Mouse (Mus musculus) common myeloid progenitor, adult 5-6 weeks (primary cell): ENCODE data around the gene Cux2. TPM values are rescaled to one million over a fixed set of nuclear protein-coding genes. Genes with fewer than 3 reads are reported as not detected.

Experiments used
- ATAC-seq: replicated peaks from 2 replicates; pipeline ENCODE4 v1.8.0; 2016; ENCODE audit warnings: low read depth, mild to moderate bottlenecking, moderate TSS enrichment, inconsistent platforms; ENCODE audit not compliant: poor library complexity, severe bottlenecking
- total RNA-seq: library from RNA; stranded (forward); fragments of 200-1000, 187-1606 nt; gene quantifications from 2 replicates; pipeline ENCODE4 v1.2.3, GENCODE M21; 2017

Cux2 gene
- total RNA-seq, 1 experiment from 2014 or later: not detected

DNA sequence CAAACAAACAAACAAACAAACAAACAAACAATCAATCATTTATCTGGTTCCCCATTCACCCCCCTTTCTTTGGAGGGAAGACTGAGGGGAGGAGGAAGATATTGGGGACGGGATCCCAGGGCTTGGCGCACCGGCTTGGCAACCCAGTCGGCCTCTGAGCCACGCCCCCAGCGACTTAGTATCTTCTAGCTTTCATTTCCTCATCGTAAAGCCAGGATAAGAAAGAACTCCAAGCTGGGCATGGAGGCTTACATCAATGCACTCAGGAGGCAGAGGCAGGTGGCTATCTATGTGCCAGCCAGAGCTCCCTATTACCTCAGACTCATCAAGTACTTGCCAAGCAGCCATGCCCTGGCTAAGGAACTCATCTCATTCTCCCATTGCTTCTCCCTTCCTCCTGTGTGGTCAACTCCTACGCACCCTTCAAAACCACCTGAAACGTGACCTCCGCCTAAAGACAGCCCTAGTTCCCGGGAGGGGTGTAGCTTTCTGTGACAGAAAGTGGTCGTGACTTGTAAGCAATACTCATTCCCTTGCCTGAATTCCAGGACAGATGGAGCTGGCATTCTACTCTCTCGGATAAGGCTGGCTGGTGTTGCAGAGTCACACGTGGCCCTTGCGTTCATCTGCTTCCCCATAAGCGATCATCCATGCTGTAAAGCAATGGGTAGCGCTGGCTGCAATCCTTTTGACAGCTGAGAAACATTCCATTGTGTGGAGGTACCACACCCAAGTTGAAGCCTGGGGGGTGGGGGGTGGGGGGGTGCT lies 206.6 kb downstream of the Cux2 start:
- ATAC-seq: peak; percentile 7; the same call in 1 of the 2 replicates

DNA sequence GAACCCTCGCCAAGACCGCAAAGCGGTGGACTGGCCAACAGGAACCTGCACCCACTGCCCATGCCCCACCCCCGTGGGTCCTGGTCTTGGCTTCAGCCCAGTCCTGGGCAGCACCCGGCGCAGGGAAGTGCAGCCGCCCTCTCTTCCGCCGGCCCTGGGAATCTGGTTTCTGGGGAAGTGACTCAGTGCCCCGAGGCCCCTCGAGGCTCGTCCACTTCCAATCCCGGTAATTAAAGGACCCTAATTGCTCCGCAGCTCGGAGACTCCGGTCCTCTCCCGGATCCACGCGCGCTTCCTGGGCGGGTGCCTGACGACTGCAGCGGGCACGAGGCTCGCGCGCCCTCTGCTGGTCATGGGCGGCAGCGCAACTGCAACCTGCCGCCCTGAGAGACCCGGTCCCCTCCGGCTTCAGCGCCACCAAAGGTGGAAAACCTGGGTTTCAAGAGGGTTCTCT lies 207.2 kb downstream of the Cux2 start:
- peak; percentile 51 for ATAC-seq

- ATAC-seq: no peak
Measured at GRCm38 (mm10) chr5:121841973-121842372, 207.9 kb downstream of the Cux2 start.

DNA sequence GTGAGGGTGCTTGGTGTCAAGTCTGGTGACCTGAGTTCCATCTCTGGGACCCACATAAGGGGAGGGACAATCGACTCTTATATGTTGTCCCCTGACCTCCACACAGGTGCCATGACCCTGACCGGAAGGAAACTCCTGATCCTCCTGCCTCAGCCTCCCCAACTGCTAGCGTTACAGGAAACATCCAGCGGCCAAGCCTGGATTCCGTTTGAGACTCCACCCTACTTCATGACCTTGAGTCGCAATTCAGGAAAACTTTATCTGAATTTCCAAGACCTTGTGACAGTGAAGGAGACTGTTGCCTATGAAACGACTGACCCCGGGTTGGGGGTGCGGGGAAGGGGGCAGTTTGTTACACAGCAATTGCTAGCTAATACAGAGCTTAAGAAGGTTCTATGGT lies 208.4 kb downstream of the Cux2 start:
- no peak for ATAC-seq

GRCm38 (mm10) chr5:121839128-121839473 lies 210.8 kb downstream of the Cux2 start:
- ATAC-seq: no peak

DNA sequence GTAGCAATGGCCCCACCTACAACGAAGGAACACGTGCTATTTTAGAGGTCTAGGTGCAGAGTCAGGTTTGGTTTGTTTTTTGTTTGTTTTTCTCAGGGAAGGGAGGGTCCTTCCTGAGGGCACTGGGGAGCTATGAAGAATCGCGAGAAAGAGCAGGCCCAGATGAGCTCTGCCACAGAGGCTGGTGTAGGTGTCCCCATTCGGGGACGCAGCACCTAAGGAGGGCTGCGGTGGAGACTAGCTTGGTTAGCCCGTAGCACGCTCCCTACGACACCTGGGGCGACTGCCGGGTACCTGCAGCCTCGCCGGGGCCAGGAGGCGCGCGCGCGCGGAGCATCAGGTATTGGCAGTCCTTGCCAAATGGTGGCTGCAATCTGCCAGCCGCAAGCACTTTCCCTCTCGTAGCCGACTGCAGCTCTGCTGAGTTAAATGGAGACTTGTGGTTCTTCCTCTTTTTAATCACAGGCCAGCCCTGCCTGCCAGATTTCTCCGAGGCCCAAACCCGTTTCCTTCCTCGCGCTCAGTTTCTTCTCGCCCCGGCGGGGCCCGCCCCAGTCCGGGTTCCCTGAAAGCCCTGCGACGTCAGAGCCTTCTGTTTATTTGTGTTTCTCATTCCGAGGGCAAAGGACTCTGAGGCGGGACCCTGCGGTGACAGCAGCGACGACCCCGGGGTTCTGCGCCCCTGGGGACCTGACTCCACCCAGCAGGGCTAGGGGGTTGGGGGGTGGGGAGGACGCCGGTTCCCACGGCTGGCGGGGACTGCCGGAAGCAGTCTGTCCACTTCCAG lies 211.4 kb downstream of the Cux2 start:
- ATAC-seq: peak; percentile 36

DNA sequence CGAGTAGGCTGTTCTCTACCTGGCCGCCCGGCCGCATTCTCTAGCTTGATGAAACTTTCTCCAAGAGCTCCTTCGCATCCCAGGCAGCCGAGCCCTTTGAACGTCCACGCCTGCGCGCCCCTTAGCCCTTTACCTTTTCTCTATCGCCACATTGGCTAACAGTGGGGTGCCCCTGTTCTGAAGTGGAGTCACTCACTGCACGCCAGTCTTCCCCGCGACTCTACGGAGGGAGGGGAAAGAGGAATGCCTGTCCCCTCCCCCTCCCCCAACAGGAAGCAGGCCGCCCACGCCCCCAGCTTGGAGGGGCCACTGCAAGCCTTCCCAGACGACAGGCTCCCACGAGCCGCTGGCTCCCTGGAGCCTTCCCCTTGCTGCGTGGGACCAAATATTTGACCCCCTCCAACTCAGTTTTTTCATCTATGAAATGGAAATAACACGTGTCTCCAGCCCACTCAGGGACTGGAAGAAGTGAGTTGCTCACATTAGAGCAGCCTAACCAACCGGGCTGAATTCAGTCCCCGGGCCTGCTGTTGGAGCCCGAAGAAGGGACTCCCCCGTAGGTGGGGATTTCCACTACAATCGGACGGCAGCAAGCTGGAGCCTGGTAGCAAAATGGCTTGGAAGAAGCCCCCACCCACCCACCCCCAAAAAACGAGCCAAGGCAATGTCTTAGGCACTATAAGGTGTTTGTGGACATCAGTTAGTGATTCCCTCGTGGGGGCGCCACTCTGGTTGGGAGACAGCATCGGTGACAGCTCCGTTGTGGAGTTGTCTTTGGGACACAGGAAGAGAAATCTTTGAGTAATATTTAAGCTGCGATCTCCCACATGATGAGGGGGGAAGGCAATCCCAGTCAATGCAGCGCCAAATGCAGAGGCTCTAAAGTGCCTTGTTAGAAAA lies 212.2 kb downstream of the Cux2 start, which contains the start of gene Sh2b3:
Gene Sh2b3 (minus strand): TSS at position 206 of the 900 bp plus-strand sequence.
- no peak for ATAC-seq

DNA sequence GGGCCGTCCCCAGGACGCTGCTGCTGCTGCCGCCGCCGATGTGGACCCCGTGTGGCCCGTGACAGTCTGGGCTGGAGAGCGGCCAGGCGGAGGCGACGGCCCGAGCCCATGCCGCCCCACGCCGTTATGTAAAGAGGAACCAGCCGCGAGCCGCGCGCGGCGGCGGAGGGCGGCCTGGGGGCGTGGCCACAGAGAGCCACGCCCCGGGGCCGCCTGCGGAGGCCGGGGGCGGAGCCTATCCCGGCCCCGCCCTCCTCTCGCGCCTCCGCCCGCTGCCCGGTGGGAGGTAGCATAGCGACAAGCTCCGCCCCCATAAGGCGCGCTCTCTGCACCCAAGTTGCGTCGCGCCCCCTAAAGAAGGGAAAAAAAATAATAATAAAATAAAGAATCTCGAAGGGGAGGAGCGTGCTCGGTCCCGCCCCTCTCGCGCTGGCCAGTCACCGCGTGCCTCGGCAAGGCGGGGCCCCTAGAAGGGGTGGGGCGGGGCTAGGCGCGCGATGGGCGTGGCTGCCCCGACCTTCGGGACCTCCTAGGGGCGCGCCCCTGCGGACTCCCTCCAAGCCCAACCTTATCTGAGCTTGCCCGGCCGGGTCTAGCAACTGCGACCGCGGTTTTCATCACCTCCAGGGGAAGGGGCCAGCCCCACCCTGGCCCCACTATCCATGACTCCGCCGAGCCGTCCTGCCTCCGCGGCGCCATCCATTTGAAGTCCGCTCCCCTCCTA lies 213.0 kb downstream of the Cux2 start:
- peak; percentile 52 for ATAC-seq

- ATAC-seq: peak; percentile 19; the same call in 1 of the 2 replicates
Measured at GRCm38 (mm10) chr5:121835949-121836691, 213.8 kb downstream of the Cux2 start.

- ATAC-seq: no peak
Measured at GRCm38 (mm10) chr5:121834991-121835747, 214.7 kb downstream of the Cux2 start.

GRCm38 (mm10) chr5:121834241-121834606 lies 215.7 kb downstream of the Cux2 start:
- no peak for ATAC-seq

DNA sequence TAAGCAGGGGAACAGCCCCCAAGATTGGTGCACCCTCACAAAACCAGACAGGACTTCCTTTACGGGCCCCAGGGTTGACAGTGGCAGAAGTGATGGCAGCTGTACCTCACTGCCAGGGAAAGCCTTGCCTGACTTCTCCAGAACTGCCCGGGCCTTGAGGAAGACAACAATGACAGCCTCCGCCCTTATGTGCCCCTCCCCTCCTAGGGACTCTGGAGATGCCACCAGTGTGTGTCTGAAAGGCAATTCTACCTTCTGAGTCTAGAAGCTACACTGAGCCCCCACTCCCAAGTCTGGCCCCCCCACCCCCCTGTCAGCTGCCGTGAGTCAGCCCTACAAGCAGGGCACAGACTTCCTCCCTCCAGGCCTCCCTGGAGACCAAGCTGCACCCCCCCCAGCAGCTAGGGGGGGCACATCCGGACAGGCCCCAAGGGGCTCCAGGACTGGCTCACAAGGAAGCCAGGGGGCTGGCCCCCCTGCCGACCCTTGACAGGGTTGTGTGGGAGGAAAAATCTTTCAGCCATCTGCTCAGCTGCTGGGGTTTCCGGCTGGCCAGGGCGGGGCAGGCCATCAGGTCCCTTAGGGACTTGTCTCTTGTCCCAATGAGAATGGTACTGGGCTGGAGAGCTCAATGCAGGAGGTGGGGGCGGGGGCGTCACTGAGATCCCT lies 216.2 kb downstream of the Cux2 start:
- peak; percentile 12 for ATAC-seq

GRCm38 (mm10) chr5:121833159-121833558 lies 216.7 kb downstream of the Cux2 start:
- ATAC-seq: no peak

- ATAC-seq: no peak
Measured at GRCm38 (mm10) chr5:121832376-121833155, 217.3 kb downstream of the Cux2 start.

- no peak for ATAC-seq
Measured at GRCm38 (mm10) chr5:121831002-121831601, 218.8 kb downstream of the Cux2 start.
